Mouse (Mus musculus) heart, embryonic 16.5 days (tissue): ENCODE measurements at regions not wholly inside any gene's neighbourhood (a gene's known extent, or its start where the extent isn't known, plus 50 kb on each side); places are given as distances from the start of the nearest gene placed in this dataset.

Experiments used
- ATAC-seq: fragments of 200-750 bp; cut with Nextera tagmentation; replicated peaks from 2 replicates; pipeline ENCODE4 v1.8.0; 2017; ENCODE audit warnings: moderate number of reproducible peaks; ENCODE audit not compliant: insufficient read depth, low FRiP score; ENCODE audit errors: extremely low read depth
- H3K27ac ChIP-seq: fragments of 300-500 bp; sonication (generic); 2 replicates; pipeline ENCODE4 v1.5.1; 2014; ENCODE audit warnings: mild to moderate bottlenecking, low read length, control low read depth, moderate library complexity
- H3K27me3 ChIP-seq: fragments of 300-500 bp; sonication (generic); 2 replicates; pipeline ENCODE4 v1.6.1; 2014; ENCODE audit warnings: low read length, mixed read lengths; ENCODE audit not compliant: control insufficient read depth, insufficient read depth
- H3K36me3 ChIP-seq: fragments of 300-500 bp; sonication (generic); 2 replicates; pipeline ENCODE4 v1.6.1; 2014; ENCODE audit not compliant: control insufficient read depth, insufficient read depth
- H3K4me1 ChIP-seq: fragments of 300-500 bp; sonication (generic); 2 replicates; pipeline ENCODE4 v1.6.1; 2014; ENCODE audit warnings: low read length, mixed read lengths; ENCODE audit not compliant: control insufficient read depth, insufficient read depth
- H3K4me2 ChIP-seq: fragments of 300-500 bp; sonication (generic); 2 replicates; pipeline ENCODE4 v1.6.1; 2014; ENCODE audit warnings: low read depth, mild to moderate bottlenecking, control low read depth, low read length
- H3K4me3 ChIP-seq: fragments of 300-500 bp; sonication (generic); 2 replicates; pipeline ENCODE4 v1.5.1; 2014; ENCODE audit warnings: mild to moderate bottlenecking, control low read depth, low read length
- H3K9ac ChIP-seq: fragments of 300-500 bp; sonication (generic); 2 replicates; pipeline ENCODE4 v1.6.1; 2014; ENCODE audit warnings: low read length, control low read depth
- H3K9me3 ChIP-seq: fragments of 300-500 bp; sonication (generic); replicated peaks from 2 replicates; pipeline ENCODE4 v1.6.1; 2016; ENCODE audit warnings: low read length; ENCODE audit not compliant: control insufficient read depth
- WGBS: fragments of 180-500 bp; shearing (Covaris S2); extraction: QIAGEN DNeasy Blood & Tissue Kit; methylation state at CpG from one replicate; pipeline ENCODE4 v1.1.7; 2014; 5-methylcytosine and 5-hydroxymethylcytosine counted together

DNA sequence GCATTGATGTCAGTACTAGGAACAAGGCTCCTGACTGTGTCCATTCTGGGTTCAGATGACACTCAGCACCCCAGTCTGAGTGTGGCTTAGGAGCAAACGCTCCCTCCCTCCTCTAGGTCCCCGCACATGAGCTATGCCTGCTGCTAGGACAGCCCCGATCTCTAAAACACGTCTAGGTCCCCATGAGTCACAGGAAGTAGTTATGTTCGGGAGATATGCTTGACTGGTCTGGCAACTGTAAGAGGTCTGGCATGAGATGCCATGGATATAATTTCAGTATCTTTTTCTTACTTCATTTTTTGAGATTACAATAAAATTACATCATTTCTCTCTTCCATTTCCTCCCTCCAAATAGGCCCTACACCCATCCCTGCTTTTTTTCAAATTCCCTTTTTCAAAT, 792.1 kb downstream of the Kcnj2 start:
- H3K27ac ChIP-seq, result no peak overlapping the region
- ATAC-seq, result no peak
- 44% methylated on average over 5 of the region's 5 CpGs for WGBS
- H3K4me1 ChIP-seq, result no peaks in the 10 kb centered on the region
- no peak overlapping the region for H3K9ac ChIP-seq
- no peaks in the 10 kb centered on the region for H3K27me3 ChIP-seq
- no peaks in the 10 kb centered on the region for H3K9me3 ChIP-seq
- no peak overlapping the region for H3K4me2 ChIP-seq
- H3K4me3 ChIP-seq, result no peak overlapping the region
- no peaks in the 10 kb centered on the region for H3K36me3 ChIP-seq

DNA sequence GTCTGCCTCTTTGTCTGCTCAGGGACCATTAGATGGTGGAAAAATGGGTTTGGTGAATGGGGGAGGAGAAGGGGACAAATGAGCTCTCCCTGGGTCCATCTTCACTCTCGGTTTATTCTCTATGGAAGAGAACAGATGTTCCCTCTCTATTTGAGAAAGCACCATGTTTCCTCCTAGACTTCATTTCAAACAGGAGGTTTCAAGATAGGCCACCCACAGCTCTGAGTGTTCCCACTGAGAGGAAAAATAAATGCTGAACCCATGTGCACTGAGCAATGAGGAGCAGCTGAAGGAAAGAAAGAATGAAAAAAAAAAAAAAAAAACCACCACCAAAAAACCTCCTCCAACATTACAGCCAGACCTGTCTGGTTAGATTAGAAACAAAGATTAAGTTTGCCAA, 799.2 kb downstream of the Kcnj2 start:
- no peaks in the 10 kb centered on the region for H3K36me3 ChIP-seq
- H3K4me3 ChIP-seq, result no peak overlapping the region
- no peaks in the 10 kb centered on the region for H3K27me3 ChIP-seq
- no peak for ATAC-seq
- 63% methylated on average over 1 of the region's 1 CpGs for WGBS
- H3K9me3 ChIP-seq, result no peaks in the 10 kb centered on the region
- no peak overlapping the region for H3K4me2 ChIP-seq
- no peak overlapping the region for H3K9ac ChIP-seq
- H3K4me1 ChIP-seq, result no peaks in the 10 kb centered on the region
- no peak overlapping the region for H3K27ac ChIP-seq

DNA sequence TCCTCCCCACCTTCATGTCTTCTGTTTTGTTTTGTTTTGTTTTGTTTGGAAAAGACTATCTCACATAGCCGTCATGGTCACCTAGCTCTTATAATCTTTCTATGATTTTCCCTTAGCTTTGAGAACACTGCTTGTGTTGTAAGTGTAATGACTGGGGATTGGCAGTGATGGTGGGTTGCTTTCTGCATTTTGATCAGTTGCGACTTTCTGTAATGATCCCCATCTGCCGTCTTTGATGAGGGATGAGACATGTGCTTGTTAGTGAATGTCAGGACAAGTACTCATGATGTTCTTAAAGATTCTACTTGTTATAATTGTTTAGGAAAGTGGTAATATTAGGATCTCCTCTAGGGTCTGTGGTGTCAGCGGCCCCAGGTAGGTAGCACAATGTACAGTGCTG, 809.4 kb downstream of the Kcnj2 start:
- Histone ChIP-seq H3K27me3 (no peaks in the 10 kb centered on the region), H3K4me3 (no peak overlapping the region), H3K4me2 (no peak overlapping the region), H3K36me3 (no peaks in the 10 kb centered on the region), H3K9me3 (no peaks in the 10 kb centered on the region), H3K27ac (no peak overlapping the region), H3K4me1 (no peaks in the 10 kb centered on the region), H3K9ac (no peak overlapping the region)
- 93% methylated on average over 4 of the region's 4 CpGs for WGBS
- ATAC-seq, result no peak

DNA sequence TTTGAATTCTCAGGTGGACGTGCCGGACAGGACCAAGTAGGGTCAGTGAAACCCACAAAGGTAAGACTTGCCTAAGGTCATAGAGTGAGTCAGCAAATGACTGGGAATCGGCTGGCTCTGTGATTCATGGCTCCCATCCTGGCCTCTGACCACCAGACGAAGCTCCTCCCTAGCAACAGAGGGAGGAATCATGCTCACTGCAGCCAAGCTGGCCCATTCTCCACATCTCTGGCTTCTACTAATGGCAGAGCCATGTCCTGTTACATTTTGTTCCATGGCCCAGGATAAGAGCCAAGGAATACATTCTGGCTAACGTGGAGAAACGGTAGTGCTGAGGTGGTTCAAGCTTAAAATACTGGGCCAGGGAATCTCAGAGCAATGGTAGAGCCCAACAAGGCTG, 814.2 kb downstream of the Kcnj2 start:
- ATAC-seq, result no peak
- no peaks in the 10 kb centered on the region for H3K4me1 ChIP-seq
- no peaks in the 10 kb centered on the region for H3K9me3 ChIP-seq
- H3K27ac ChIP-seq, result no peak overlapping the region
- 78% methylated on average over 6 of the region's 6 CpGs for WGBS
- H3K9ac ChIP-seq, result no peak overlapping the region
- no peaks in the 10 kb centered on the region for H3K27me3 ChIP-seq
- H3K4me3 ChIP-seq, result no peak overlapping the region
- H3K36me3 ChIP-seq, result no peaks in the 10 kb centered on the region
- H3K4me2 ChIP-seq, result no peak overlapping the region

DNA sequence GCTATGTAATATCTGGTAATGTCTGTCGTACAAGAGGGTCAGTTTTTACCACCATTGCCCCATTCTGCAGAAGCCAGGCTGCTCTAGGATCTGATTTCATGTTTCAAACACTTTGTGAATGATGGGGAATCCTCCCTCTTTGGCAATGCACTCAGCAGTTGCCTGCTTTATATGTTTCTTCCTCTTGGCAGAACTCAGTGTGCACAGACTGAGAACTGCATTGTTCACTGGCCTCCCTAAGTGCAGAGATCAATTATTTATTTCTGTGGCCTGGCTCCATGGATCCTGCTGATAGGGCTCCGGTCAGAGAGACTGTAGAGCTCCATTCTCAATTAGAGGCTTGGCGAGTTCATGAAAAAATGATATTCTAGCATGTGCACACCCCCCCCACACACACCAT, 824.1 kb downstream of the Kcnj2 start:
- no peak for ATAC-seq
- Histone ChIP-seq H3K4me1 (no peaks in the 10 kb centered on the region), H3K27me3 (no peaks in the 10 kb centered on the region), H3K9ac (no peak overlapping the region), H3K27ac (no peak overlapping the region), H3K36me3 (no peaks in the 10 kb centered on the region), H3K4me3 (no peak overlapping the region), H3K4me2 (no peak overlapping the region), H3K9me3 (no peaks in the 10 kb centered on the region)
- WGBS, result 67% methylated on average over 3 of the region's 3 CpGs

DNA sequence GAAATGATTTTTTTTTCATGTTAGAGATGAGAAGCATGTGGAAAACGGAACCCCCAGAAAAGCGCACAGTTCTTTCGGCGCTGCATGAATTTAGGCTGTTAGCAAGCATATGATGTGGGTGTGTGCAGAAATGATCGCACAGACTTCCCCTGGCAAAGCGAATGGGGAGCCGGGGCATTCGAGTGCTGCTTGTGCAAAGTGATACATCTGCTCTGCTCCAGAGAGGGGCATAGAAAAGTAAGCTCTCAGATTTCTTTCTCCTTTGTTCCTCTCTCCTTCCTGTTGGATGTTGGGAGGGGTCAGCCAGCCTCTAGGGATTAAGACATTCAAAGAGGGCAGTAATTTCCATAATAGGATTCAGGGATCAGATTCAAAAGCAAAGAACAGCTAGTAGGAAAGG, 827.9 kb downstream of the Kcnj2 start:
- ATAC-seq, result no peak
- H3K4me1 ChIP-seq, result no peaks in the 10 kb centered on the region
- no peak overlapping the region for H3K4me2 ChIP-seq
- H3K27me3 ChIP-seq, result no peaks in the 10 kb centered on the region
- no peak overlapping the region for H3K9ac ChIP-seq
- H3K4me3 ChIP-seq, result no peak overlapping the region
- 49% methylated on average over 8 of the region's 8 CpGs for WGBS
- H3K27ac ChIP-seq, result no peak overlapping the region
- H3K9me3 ChIP-seq, result no peaks in the 10 kb centered on the region
- no peaks in the 10 kb centered on the region for H3K36me3 ChIP-seq

DNA sequence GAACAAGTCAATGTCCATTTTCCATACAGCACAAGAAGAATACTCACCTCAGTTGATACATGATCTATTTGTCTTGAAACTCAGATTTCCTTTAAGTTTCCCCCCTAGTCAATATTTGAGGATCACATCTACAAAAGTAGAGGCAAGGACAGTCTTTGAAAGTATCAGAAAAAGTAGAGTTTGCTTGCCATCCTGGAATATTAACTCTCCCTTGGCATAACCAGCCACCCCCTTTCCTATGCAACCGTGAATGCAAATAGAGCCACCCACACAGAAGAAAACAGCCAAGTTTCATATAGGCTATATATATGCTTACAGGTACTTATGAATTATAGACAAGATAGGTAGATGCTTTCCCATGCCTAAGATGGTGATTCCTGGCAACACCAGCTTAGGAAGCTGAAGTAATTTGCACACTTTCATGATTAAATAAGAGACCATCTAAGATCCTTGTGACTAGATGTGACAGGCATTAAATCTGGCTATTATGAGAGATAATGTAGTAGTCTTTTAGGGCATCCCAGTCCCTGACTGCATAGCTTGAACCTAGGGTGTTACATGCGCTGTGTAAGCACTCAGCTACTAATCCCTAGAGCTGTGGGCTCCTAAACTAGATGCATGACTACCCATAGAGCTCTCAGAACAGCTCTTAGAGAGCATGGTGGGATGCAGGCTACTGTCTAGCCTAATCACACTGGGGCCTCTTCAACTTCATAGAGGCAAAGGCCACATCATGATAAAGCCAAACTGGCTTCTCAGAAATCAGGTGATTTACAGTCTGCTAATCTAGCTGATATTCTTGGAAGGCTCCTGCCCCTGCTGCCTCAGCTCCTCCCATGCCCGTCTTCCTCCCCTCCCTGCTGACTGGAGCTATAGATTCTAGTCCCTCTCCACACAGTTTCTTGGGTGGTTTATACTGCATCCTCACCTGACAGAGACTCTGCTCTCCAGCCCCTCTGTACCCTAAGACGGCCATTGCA, 829.5 kb downstream of the Kcnj2 start:
- H3K36me3 ChIP-seq, result no peaks in the 10 kb centered on the region
- no peak overlapping the region for H3K27ac ChIP-seq
- no peak overlapping the region for H3K4me2 ChIP-seq
- 65% methylated on average over 4 of the region's 4 CpGs for WGBS
- H3K9ac ChIP-seq, result no peak overlapping the region
- no peak overlapping the region for H3K4me3 ChIP-seq
- no peak for ATAC-seq
- H3K9me3 ChIP-seq, result no peaks in the 10 kb centered on the region
- no peaks in the 10 kb centered on the region for H3K27me3 ChIP-seq
- no peaks in the 10 kb centered on the region for H3K4me1 ChIP-seq

DNA sequence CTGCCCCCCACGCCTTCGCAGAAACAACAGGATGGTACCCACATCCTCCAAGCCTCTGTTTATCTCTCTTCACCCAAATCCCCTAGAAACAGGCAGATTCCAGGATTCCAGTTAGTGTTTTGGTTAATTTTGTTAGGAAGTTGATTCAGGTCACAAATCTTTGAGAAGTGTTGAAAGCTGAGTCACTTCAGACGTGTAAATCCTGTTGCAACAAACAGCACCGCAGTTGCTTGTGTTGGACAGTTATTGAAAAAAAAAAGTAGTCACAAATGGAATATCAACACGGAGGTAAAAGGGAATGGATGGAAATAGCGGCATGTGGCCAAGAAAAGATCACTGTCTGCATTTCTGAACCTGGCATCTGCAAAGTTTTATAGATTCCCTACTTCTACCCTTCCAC, 831.0 kb downstream of the Kcnj2 start:
- H3K27me3 ChIP-seq, result no peaks in the 10 kb centered on the region
- ATAC-seq, result no peak
- H3K36me3 ChIP-seq, result no peaks in the 10 kb centered on the region
- H3K9ac ChIP-seq, result no peak overlapping the region
- H3K4me1 ChIP-seq, result no peaks in the 10 kb centered on the region
- H3K4me3 ChIP-seq, result no peak overlapping the region
- H3K9me3 ChIP-seq, result no peaks in the 10 kb centered on the region
- 64% methylated on average over 6 of the region's 6 CpGs for WGBS
- H3K27ac ChIP-seq, result no peak overlapping the region
- no peak overlapping the region for H3K4me2 ChIP-seq

DNA sequence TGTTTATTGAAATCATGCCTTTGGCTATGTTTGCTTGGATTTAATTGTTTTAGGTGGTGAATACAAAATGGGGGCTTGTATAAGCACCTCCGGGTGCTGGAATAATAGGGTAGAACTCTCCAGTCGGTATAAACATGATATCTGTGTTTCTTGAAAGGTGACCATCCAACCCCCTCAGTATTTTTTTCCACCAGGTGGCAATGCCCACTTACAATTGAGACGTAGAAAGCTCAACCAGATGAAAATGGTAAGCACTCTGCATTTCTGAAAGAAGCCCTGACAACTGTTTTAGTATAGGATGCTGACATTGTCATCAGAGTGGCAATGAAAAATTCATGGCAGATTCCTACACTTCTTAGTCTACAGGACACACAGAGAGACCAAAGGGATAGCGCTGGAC, 838.1 kb downstream of the Kcnj2 start:
- H3K4me2 ChIP-seq, result no peak overlapping the region
- no peaks in the 10 kb centered on the region for H3K27me3 ChIP-seq
- ATAC-seq, result no peak
- H3K36me3 ChIP-seq, result no peaks in the 10 kb centered on the region
- H3K27ac ChIP-seq, result no peak overlapping the region
- 75% methylated on average over 4 of the region's 4 CpGs for WGBS
- H3K4me3 ChIP-seq, result no peak overlapping the region
- no peak overlapping the region for H3K9ac ChIP-seq
- no peaks in the 10 kb centered on the region for H3K4me1 ChIP-seq
- H3K9me3 ChIP-seq, result no peaks in the 10 kb centered on the region
